Mouse (Mus musculus): ENCODE measurements around the gene Ttll5. TPM values are rescaled to one million over a fixed set of nuclear protein-coding genes. Genes with fewer than 3 reads are reported as not detected.

Ttll5 gene
- polyA plus RNA-seq, 1 experiment from 2014 or later, result 17.6 TPM

GRCm38 (mm10) chr12:85949667-85950066 is 125.2 kb downstream of the Ttll5 start:
- no peak for DNase-seq (ENCODE audit: extremely low spot score, low spot score)
- Histone ChIP-seq H3K27ac (no peak overlapping the region), H3K9me3 (no peaks in the 10 kb centered on the region), H3K27me3 (ENCODE audit: poor library complexity, severe bottlenecking) (no peaks in the 10 kb centered on the region), H3K4me1 (no peaks in the 10 kb centered on the region), H3K36me3 (replicated peaks) (peaks cover 20% of the 10 kb centered on the region), H3K4me3 (no peak overlapping the region)
- WGBS, result 94% methylated on average over 6 of the region's 6 CpGs

DNA sequence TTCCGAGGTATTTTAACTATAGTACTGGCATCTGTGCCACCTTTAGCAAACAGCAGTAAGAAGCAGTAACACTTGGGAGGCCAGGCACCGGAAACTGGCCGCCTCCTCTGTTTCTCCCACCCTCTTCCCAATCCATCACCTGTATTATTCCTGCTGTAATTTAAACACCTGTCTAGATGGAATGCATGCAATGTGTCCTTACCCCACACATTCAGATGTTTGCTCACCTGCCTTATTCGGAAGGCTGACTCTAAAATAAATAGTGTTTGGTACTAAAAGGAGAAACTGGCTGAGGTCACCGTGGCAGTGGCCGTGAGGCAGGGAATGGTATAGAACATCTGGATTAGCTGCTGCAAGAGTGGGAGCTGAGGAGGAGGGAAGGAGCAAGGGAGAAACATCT is 125.9 kb downstream of the Ttll5 start:
- WGBS, result 91% methylated on average over 6 of the region's 6 CpGs
- Histone ChIP-seq H3K9me3 (no peaks in the 10 kb centered on the region), H3K4me3 (no peak overlapping the region)

GRCm38 (mm10) chr12:85951036-85951435 is 126.6 kb downstream of the Ttll5 start:
- no peak for DNase-seq (ENCODE audit: extremely low spot score, low spot score)
- no peaks in the 10 kb centered on the region for H3K27me3 ChIP-seq (ENCODE audit: poor library complexity, severe bottlenecking)
- 91% methylated on average over 4 of the region's 4 CpGs for WGBS

More for the DNA sequence above, 125.9 kb downstream of the Ttll5 start:
- DNase-seq (ENCODE audit: extremely low spot score, low spot score), result no peak
- no peak overlapping the region for H3K27ac ChIP-seq
- H3K36me3 ChIP-seq (replicated peaks), result peaks cover 24% of the 10 kb centered on the region
- no peaks in the 10 kb centered on the region for H3K27me3 ChIP-seq (ENCODE audit: poor library complexity, severe bottlenecking)
- no peaks in the 10 kb centered on the region for H3K4me1 ChIP-seq

GRCm38 (mm10) chr12:85951822-85952221 is 127.4 kb downstream of the Ttll5 start:
- H3K27me3 ChIP-seq (ENCODE audit: poor library complexity, severe bottlenecking), result no peaks in the 10 kb centered on the region
- no peaks in the 10 kb centered on the region for H3K4me1 ChIP-seq
- H3K9me3 ChIP-seq, result no peaks in the 10 kb centered on the region
- H3K27ac ChIP-seq, result no peak overlapping the region
- H3K4me3 ChIP-seq, result no peak overlapping the region
- no peak for DNase-seq (ENCODE audit: extremely low spot score, low spot score)
- H3K36me3 ChIP-seq (replicated peaks), result peaks cover 32% of the 10 kb centered on the region
- WGBS, result 95% methylated on average over 1 of the region's 1 CpGs

More at GRCm38 (mm10) chr12:85951036-85951435, 126.6 kb downstream of the Ttll5 start:
- H3K4me3 ChIP-seq, result no peak overlapping the region
- no peaks in the 10 kb centered on the region for H3K4me1 ChIP-seq
- peaks cover 27% of the 10 kb centered on the region for H3K36me3 ChIP-seq (replicated peaks)
- no peaks in the 10 kb centered on the region for H3K9me3 ChIP-seq
- no peak overlapping the region for H3K27ac ChIP-seq

GRCm38 (mm10) chr12:85952349-85952748 is 127.9 kb downstream of the Ttll5 start:
- Histone ChIP-seq H3K4me1 (no peaks in the 10 kb centered on the region), H3K36me3 (replicated peaks) (peaks cover 32% of the 10 kb centered on the region), H3K27me3 (ENCODE audit: poor library complexity, severe bottlenecking) (no peaks in the 10 kb centered on the region), H3K4me3 (no peak overlapping the region), H3K27ac (no peak overlapping the region), H3K9me3 (no peaks in the 10 kb centered on the region)
- WGBS, result 97% methylated on average over 5 of the region's 5 CpGs
- DNase-seq (ENCODE audit: extremely low spot score, low spot score), result no peak

- no peaks in the 10 kb centered on the region for H3K27me3 ChIP-seq (ENCODE audit: poor library complexity, severe bottlenecking)
- no peaks in the 10 kb centered on the region for H3K4me1 ChIP-seq
- no peak overlapping the region for H3K27ac ChIP-seq
- peaks cover 36% of the 10 kb centered on the region for H3K36me3 ChIP-seq (replicated peaks)
- no peak for DNase-seq (ENCODE audit: extremely low spot score, low spot score)
- H3K9me3 ChIP-seq, result no peaks in the 10 kb centered on the region
- WGBS, result 80% methylated on average over 3 of the region's 3 CpGs
- no peak overlapping the region for H3K4me3 ChIP-seq
These were observed 129.7 kb downstream of the Ttll5 start for GRCm38 (mm10) chr12:85954167-85954566.

DNA sequence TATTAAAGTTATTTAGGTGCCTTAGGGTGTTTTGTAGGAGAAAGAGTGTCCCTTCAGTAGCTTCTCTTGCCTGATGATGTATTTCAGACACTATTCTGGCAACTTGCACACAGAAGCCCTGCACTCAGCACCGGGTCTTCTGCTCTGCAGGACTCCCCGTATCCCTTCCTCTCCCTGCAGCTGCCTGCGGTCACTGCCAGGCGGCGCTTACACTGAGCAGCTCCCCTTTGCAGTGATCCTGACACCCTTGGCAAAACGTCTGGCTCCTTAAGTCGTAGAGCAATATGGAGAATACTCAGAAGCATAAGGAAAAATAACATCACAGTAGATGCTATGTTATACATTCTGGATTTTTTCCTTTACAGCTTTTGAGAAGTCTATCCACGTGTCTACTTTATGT is 130.6 kb downstream of the Ttll5 start:
- DNase-seq (ENCODE audit: extremely low spot score, low spot score), result no peak
- 80% methylated on average over 8 of the region's 8 CpGs for WGBS
- Histone ChIP-seq H3K27me3 (ENCODE audit: poor library complexity, severe bottlenecking) (no peaks in the 10 kb centered on the region), H3K4me1 (peaks cover 4% of the 10 kb centered on the region), H3K9me3 (no peaks in the 10 kb centered on the region), H3K4me3 (no peak overlapping the region), H3K36me3 (replicated peaks) (peaks cover 36% of the 10 kb centered on the region), H3K27ac (no peak overlapping the region)

- 84% methylated on average over 3 of the region's 3 CpGs for WGBS
- H3K36me3 ChIP-seq (replicated peaks), result peaks cover 36% of the 10 kb centered on the region
- DNase-seq (ENCODE audit: extremely low spot score, low spot score), result no peak
These were observed 131.2 kb downstream of the Ttll5 start for GRCm38 (mm10) chr12:85955690-85956089.

DNA sequence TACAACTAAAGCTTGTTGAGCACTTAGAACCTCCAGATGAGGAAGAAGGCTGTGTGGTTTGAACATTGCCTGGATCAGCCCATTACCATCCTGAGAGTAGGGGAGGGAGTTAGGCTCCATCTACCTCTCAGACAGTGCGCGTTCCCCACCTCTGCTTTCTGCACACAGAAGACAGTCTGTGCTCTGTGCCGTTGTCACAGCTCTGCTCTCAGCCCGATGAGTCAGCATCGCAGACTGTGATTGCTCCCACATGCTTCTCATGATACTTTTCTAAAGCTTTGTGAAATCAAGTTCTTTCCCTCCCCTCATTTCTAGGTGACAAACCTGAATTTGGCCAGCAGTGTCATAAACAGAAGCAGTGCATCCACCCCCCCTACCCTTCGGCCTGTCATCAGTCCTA is 131.8 kb downstream of the Ttll5 start:
- Histone ChIP-seq H3K4me3 (no peak overlapping the region), H3K27me3 (ENCODE audit: poor library complexity, severe bottlenecking) (no peaks in the 10 kb centered on the region), H3K4me1 (peaks cover 10% of the 10 kb centered on the region), H3K36me3 (replicated peaks) (peaks cover 33% of the 10 kb centered on the region), H3K27ac (no peak overlapping the region), H3K9me3 (no peaks in the 10 kb centered on the region)
- no peak for DNase-seq (ENCODE audit: extremely low spot score, low spot score)
- 93% methylated on average over 6 of the region's 6 CpGs for WGBS

More at GRCm38 (mm10) chr12:85955690-85956089, 131.2 kb downstream of the Ttll5 start:
- Histone ChIP-seq H3K9me3 (no peaks in the 10 kb centered on the region), H3K4me1 (peaks cover 10% of the 10 kb centered on the region), H3K4me3 (no peak overlapping the region), H3K27ac (no peak overlapping the region), H3K27me3 (ENCODE audit: poor library complexity, severe bottlenecking) (no peaks in the 10 kb centered on the region)

- H3K4me1 ChIP-seq, result peaks cover 10% of the 10 kb centered on the region
- no peaks in the 10 kb centered on the region for H3K9me3 ChIP-seq
- DNase-seq (ENCODE audit: extremely low spot score, low spot score), result no peak
- 94% methylated on average over 2 of the region's 2 CpGs for WGBS
- H3K4me3 ChIP-seq, result no peak overlapping the region
- no peaks in the 10 kb centered on the region for H3K27me3 ChIP-seq (ENCODE audit: poor library complexity, severe bottlenecking)
- H3K27ac ChIP-seq, result no peak overlapping the region
- H3K36me3 ChIP-seq (replicated peaks), result peaks cover 22% of the 10 kb centered on the region
These were observed 134.0 kb downstream of the Ttll5 start for GRCm38 (mm10) chr12:85958460-85958859.

DNA sequence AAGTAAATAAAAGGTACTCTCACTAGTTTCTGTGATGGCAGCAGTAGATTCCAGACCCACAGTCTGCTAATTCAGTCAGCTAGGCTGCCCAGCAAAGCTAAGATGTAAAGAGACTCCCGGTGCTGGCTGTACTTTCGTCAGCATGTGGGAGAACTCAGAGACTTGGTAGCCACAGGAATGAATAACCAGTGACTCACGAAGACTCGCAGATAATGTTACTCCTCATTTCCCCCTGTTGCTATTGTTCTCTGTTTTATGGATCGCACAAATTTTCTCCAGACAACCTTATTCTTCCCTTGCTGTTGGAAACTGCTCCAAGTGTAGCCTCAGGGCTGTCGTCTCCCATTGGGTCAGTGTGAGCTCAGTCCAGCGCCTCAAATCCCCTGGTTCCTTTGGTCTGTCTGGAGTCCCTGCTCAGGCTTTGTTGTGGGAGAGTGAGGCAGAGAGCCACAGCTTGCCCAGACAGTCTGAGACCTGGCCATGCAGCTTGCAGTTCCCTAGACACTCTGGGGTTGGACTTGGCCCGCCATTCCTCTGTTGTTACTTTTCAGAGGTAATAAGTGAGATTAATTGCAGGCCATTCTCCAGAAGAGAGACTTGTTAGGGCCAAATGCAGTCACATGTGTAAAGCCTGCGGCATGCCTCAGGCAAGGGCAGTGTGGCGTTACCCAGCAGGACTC is 135.5 kb downstream of the Ttll5 start:
- Histone ChIP-seq H3K9me3 (no peaks in the 10 kb centered on the region), H3K4me3 (no peak overlapping the region), H3K36me3 (replicated peaks) (peaks cover 23% of the 10 kb centered on the region), H3K27me3 (ENCODE audit: poor library complexity, severe bottlenecking) (no peaks in the 10 kb centered on the region), H3K4me1 (peaks cover 10% of the 10 kb centered on the region), H3K27ac (peak overlapping the region; percentile 36; the same call in 1 of the 2 replicates)
- 73% methylated on average over 10 of the region's 10 CpGs for WGBS
- no peak for DNase-seq (ENCODE audit: extremely low spot score, low spot score)

DNA sequence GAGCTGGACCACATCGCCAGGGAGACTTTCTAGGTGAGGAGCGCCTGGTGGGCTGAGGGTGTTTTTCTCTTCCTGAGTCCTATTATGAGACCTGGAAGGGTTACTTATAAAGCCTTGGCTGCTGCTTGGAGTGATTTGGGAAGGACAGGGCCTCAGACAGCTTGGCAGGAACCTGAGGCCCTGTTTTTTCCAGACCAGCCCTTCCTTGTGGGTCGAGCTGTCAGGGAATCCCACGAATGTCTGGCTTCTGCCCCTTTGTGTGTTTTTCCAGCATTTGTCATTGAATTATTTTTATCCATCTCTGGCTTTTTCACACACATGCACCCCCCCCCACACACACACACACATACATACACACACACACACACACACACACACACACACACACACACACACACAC is 136.2 kb downstream of the Ttll5 start:
- H3K4me1 ChIP-seq, result peaks cover 10% of the 10 kb centered on the region
- H3K4me3 ChIP-seq, result no peak overlapping the region
- no peak overlapping the region for H3K27ac ChIP-seq
- DNase-seq (ENCODE audit: extremely low spot score, low spot score), result no peak
- H3K9me3 ChIP-seq, result no peaks in the 10 kb centered on the region
- H3K36me3 ChIP-seq (replicated peaks), result peaks cover 19% of the 10 kb centered on the region
- no peaks in the 10 kb centered on the region for H3K27me3 ChIP-seq (ENCODE audit: poor library complexity, severe bottlenecking)
- WGBS, result 92% methylated on average over 4 of the region's 4 CpGs

DNA sequence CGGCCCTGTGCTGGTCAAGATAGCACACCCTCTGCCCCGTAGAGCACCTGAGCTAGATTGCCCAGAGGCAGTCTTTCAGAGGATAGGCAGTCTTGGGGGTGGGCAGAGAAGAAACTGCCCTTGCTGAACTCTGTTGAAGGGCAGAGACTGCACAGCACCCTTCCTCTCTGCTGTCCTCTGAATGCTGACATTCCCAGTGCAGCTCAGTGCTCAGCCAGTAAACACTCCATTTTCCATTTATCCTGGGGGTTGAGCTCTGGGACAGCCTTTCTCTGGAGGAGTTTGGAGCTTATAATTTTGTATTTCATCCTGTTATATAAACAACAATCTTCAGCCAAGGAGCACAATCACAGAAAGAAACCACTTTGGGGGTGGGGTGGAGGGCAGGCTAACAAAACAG is 138.7 kb downstream of the Ttll5 start:
- DNase-seq (ENCODE audit: extremely low spot score, low spot score), result no peak
- 90% methylated on average over 2 of the region's 2 CpGs for whole genome bisulfite sequencing
- no peak overlapping the region for H3K27ac ChIP-seq

More for the DNA sequence above, 138.7 kb downstream of the Ttll5 start:
- H3K4me1 ChIP-seq, result peaks cover 10% of the 10 kb centered on the region
- peaks cover 12% of the 10 kb centered on the region for H3K36me3 ChIP-seq (replicated peaks)
- no peaks in the 10 kb centered on the region for H3K9me3 ChIP-seq
- no peak overlapping the region for H3K4me3 ChIP-seq
- no peaks in the 10 kb centered on the region for H3K27me3 ChIP-seq (ENCODE audit: poor library complexity, severe bottlenecking)
